Mouse (Mus musculus): Measurements from ENCODE around the gene Fbxo6.
"Not testable (repeated sequence)": the region's sequence is repeated elsewhere in the genome, so short reads cannot be mapped to it uniquely, and the experiment has no call there.

Gene Fbxo6

DNA sequence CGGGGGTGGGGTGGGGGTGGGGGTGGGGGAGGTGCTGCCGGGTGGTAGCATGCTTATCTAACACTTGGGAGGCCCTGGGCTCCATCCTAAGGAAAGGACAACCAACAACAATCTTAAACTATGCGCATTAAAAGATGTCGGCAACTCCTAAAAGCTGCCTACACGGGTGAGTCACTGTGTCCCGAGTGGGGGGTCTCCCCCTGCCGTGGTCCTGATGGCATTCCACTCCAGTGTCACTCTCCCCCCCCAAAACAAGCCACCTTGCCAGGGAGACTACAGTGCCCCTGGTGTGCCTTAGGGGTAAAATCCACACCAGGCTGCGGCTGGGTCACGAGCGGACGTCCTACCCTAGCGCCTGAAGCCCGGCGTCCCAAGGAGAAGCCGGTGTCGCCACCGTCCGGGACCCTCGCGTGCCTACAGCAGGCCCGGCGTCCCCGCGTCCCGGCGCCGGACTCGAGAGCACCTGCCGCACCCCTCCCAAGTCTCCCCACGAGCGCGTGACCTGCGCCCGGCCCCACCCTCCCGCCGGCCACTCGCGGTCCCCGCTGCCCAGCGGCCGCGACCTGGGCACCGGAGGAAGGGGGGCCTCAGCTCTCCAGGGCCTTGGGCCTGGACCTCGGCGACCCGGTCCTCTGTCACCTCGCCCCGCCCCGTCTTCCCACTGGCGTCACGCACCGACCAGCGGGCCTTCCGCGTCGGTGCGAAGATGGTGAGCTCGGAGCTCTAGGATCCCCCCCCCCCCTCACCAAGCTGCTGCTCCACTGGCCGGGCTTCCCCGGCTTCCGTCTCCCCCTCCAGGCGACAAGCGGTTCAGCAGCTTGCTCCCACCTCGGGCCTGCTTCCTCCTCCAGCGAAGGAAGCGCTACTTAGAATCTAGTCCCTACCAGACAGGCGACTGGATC is at the start of gene Fbxo6:
TSS of gene Fbxo6 (minus strand) at position 874 of the 902 bp plus-strand sequence.
- DNase-seq (ENCODE audit: low spot score): peak; percentile 87

DNA sequence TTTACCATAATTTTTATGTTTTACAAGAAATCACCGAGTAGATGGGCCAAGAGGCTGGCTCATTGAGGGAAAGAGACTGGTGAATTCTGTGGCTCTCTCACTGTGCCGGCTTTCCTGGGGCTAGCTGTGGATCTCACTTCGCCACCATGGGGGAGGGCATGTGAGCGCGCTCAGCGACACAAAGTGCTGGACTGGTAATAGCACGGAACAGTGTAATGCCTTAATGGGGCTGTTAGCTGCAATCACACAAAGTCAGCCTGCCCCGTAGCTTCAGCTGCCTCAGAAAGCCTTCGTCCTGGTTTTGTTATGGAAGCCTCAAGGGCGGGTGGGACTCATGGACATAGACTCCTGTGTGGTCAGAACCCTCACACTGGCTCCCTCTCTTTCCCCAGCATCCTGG is 46.8 kb upstream of the Fbxo6 start:
- DNase-seq (ENCODE audit: low spot score): no peak

DNA sequence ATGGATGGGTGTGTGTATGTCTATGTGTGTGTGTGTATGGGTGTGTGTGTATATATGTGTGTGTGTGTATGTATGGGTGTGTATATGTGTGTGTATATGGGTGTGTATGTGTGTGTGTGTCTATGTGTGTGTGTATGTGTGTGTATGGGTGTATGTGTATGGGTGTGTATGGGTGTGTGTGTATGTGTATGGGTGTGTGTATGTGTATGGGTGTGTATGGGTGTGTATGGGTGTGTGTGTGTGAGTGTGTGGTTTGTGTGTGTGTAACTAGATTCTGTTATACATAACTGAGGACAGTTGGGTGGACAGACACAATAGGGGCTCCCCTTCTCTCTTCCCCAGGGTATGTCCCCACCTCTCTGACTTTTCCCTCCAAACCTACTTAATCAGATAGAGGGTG is 42.5 kb upstream of the Fbxo6 start:
- no peak for DNase-seq (ENCODE audit: low spot score)

DNA sequence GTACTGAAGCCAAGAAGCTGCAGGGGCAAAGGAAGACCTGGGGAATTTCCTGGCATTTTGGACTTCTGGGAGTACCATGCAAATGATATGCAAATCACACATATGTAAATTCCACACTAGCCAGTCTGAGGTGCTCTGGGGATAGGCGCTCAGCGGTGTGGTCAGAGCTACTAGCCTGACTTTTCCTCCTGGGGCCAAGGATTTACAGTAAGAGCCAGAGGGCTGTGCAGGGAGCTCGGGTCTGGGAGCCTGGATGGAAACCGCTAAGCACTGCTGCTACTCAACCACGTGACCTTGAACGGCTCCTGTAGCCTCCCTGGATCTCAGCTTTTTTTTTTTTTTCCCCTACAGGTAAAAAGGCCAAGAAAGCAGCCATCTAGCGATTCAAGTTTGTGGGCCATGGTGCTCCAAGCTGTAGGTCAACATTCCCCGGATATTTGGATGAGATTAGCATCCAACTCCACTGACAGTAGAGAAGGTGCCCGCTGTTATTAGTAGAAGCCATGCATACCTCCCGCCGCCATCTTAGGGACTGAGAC is 40.8 kb upstream of the Fbxo6 start:
- no peak for DNase-seq (ENCODE audit: low spot score)

DNA sequence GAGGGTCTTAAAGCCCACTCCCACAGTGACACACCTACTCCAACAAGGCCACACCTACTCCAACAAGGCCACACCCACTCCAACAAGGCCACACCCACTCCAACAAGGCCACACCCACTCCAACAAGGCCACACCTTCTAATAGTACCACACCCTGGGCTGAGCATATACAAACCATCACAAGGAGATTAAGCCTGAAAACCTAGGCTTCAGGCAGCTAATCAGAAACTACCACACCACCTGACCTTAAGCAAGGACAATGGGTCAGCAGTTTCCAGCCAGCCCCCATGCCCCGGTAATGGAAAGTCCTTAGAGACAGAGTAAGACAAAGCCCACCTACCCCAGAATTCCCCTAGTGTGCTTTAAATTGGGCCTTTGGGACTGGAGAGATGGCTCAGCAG is 36.8 kb upstream of the Fbxo6 start:
- DNase-seq (ENCODE audit: low spot score): not testable (repeated sequence)

DNA sequence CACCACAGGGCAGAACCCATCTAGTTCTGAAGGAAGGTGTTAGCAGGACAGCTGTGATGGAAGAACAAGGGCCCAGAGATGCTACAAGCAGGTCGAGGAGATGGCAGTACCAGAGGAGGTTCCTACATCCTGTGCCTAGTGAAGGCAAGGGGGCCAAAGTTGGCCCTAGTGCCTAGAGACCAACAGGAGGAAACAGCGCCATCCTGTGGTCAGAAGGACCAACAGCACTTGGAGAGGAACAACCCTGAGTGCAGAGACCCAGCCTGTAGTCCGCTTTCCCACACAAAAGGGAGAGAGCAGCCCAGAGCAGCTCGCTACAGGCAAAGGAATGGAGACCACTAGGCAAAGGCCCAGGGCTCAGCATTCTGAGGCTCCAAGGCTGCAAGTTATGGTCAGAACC is 33.9 kb upstream of the Fbxo6 start:
- no peak for DNase-seq (ENCODE audit: low spot score)

DNA sequence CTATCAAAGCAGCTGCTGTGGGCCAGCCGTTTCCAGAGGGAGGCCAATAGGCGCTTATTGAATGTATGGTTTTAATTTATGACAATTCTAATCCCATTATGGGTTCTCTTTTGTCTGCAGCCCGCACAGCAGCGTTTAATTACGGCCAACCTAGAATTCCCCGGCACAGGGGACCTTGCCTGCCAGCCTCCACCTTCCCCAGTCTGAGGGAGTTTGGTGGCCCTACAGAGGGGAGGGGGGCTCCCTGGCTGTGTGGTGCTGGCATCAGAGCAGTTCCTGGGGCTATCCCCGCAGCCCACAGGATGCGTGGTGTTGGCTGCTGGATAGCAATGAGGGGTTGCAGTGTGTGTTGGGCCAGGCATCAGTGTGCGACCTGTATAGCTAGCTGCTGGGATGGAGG is 32.6 kb upstream of the Fbxo6 start:
- no peak for DNase-seq (ENCODE audit: low spot score)

DNA sequence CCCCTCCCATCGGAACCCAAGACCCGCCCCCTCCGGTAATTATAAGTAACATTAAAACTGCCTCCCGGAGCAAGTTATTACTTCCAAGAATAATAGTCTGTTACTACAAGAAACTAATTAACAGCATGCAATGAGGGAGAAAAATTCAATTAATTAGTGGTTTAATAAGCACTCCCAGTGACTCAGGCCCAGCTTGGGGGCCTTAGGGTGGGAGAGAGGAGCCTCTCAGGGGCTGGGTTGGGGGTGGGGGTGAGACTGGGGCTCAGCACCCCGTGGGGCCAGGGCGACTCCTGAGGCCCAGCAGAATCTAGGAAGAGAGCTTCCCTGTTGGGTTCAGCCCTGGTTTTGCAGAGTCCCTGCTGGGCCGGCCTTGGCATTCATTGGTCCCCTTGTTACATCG is 30.4 kb upstream of the Fbxo6 start:
- no peak for DNase-seq (ENCODE audit: low spot score)

DNA sequence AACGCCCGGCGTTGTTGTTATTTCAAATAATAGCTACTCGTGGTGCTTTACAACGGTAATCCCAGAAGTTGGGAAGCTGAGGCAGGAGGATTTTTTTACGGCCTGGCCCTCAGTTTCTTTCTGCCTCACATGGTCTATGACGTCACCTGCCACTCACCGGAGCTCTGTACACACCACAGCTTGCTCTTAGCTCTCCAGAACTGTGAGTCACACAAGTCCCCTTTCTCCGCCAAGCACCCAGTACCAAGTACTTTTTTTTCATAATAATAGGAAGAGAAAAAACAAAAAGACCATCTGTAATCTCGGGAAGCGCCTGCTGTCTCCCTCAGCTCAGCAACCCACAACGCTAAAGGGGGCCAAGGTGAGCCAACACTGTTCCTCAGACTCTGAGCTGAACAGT is 29.5 kb upstream of the Fbxo6 start:
- no peak for DNase-seq (ENCODE audit: low spot score)

DNA sequence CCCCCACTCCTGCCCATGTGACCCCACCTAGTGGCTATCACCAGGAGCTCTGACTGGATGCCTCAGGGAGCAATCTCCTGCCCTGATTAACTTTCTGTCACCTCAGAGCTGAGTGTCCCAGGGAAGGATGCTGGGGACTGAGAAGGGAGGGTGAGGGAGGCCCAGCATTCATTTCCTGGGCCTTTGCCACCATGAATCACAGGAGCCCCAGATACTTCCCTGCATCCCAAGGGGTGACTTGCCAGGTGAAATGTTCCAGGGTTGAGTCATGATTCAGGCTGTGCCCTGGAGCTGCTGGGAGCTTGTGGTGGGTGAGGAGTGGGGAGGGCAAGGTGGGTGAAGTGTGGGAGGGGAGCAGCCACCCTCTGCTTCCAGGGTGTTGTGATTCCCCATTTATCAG is 25.8 kb upstream of the Fbxo6 start:
- DNase-seq (ENCODE audit: low spot score): no peak

DNA sequence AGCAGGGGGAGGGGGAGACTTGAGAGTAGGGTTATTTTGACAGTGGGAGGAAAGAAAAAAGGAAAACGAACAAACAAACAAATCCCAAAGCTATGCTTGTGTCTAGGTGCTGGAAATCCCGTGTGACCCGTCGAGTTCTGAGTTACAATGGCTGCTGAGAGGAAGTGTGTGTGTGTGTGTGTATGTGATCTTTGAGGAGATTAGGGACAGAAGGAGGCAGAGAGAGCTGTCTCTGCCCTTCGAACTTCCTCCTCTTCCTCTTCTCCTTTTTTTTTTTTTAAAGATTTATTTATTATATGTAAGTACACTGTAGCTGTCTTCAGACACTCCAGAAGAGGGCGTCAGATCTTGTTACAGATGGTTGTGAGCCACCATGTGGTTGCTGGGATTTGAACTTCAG is 24.7 kb upstream of the Fbxo6 start:
- DNase-seq (ENCODE audit: low spot score): not testable (repeated sequence)

DNA sequence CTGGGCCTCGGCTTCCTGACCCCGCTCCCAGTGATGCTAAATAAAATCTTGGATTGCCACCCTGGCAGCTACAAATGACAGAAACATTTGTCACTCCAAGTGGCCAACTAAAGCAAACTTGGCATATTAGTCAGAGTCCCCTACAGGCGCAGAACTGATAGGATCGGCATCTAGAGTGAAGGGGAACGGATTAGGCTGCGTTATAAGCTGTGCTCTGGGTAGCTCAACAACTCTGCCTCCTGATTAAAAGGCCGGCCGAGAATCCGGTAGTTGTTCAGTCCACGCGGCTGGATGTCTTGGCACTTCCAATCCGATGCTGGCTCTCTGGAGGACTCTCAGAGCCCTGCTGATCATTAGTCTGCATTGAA is 22.5 kb upstream of the Fbxo6 start:
- no peak for DNase-seq (ENCODE audit: low spot score)

DNA sequence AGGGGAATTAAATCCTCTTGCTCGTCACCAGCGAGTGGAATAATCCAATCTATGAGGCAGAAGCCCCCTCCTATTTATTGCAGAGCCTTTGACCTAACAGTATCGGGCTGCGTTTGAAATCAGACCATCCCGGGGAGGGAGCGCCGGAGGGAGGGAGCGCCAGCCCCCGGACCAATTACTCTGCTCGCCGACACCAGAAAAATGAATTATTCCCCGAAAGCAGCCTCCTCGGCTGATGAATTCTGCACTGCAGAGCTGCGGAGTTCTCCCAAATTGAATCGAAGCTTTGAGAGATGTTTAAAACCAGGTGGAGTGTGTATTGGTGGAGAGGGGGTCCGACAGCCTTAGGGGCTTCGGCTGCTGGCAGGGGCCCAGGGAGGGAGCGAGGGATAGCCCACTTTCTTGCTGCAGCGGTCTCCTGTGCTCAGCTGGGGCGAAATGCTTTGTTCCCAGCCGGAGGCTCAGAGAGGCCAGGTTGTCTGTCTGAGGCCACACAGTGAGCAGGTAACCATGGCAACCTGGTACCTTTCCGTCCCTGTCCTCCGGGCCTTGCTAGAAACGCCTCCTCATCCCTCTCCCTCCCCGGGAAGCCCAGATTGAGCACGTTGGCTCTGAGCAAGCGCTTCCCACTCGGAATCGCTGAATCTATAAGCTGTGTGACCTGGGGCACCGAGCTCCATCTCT is 22.0 kb upstream of the Fbxo6 start:
- no peak for DNase-seq (ENCODE audit: low spot score)

DNA sequence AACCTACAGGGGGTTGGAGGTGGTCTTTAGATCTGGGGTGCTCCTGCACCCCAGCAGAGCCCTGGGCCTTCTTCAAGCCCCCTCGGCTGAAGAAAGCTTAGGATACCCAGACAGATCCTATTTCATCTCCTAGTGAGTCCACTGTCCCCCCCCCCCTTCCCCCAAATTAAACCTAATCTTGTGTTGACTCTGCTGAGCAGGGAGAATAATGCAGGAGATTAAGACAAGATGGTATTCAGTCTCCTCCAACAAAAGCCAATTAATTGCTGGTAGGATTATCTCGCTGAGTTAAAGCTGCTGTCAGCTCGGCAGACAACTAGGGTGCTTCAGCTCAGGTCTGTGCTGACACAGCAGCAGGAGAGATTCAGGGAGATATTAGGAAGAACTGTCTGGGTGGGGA is 19.3 kb upstream of the Fbxo6 start:
- DNase-seq (ENCODE audit: low spot score): no peak

DNA sequence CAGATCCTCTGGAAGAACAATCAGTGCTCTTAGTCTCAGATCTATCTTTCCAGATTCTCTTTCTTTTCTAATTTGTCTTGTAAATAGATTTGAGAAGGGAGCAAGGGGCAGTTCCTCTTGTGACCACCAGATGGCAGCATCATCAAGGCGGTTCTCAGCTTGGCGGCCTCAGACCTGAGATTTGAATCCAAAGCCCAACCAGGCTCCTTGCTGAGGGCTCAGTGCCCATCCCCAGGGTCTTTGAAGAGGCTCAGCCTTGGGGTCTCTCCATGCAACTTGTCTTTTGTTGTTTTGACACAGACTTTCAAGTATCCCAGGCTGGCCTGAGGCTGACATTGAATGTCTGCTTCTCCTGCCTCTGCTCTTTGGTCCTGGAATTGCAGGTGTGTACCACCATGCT is 18.9 kb upstream of the Fbxo6 start:
- DNase-seq (ENCODE audit: low spot score): no peak

DNA sequence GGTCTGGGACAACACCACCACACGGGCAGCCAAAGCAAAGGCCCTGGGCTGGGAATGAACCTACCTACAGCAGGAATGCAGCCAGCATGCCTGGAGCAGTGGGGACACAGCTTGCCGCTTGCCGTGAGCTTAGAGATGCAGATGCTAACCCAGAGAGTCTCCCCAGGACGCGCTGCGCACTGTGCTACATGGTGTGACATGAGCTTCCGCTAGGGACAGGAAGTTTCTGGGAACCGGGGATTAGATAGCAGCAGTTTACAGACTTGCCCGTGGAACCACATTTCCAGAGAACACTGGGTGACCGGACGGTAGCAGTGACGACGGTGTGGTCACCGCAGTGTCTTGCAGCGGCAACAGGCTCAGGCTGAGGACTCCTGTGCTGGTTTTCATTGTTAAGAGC is 17.6 kb upstream of the Fbxo6 start:
- no peak for DNase-seq (ENCODE audit: low spot score)

DNA sequence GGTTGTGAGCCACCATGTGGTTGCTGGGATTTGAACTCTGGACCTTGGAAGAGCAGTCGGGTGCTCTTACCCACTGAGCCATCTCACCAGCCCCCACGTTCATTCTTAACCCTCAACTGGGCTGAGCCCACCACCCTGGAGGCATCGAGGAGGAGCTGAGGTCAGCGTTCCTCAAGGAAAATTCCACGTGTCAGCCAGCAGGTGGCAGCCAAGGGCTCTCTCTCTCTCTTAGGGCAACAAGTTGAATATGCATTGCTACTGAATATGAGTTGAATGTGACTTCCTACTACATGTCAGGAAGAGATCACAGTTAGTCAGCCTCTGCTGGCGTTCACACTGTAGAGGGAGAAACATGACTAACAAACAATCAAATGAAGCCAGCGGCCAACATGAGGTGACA is 16.3 kb upstream of the Fbxo6 start:
- DNase-seq (ENCODE audit: low spot score): no peak

DNA sequence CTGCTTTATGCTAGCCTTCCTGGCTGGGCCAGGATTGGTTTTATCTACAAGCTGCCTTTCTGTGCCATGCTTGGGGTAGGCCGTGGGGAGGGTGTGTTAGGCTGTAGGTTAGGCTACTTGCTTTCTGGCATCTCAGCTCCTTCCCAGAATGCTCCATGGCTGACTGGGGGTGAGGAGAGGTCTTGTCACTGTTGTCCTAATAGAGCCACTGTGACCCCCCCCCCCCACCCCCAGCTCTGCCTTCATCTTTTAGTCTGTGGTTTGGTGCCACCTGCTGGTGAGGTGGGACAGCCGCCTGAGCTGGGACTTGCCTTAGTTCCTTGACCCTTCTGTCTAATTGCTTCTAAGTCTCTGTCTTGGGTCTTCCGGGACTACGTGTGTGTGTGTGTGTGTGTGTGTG is 15.0 kb upstream of the Fbxo6 start:
- DNase-seq (ENCODE audit: low spot score): no peak

DNA sequence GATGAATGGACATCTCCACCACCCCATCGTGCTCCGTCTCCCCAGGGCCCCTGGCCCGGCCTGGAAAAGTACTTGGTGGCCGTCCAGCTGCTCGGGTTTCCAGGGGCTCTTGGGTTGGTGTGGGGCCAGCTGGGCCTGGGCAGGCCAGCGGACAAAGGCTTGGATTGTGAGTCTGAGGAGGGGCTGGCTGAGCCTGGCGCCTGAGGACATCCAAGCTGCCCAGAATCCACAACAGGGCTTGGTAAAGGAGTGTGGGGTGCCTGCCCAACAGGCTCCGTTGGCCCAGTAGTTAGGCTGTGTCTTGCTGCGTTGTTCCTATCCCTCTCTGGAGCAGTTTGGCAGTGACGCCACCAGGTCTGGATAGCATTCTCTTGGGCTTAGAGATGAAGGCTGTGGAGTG is 14.5 kb upstream of the Fbxo6 start:
- DNase-seq (ENCODE audit: low spot score): no peak

DNA sequence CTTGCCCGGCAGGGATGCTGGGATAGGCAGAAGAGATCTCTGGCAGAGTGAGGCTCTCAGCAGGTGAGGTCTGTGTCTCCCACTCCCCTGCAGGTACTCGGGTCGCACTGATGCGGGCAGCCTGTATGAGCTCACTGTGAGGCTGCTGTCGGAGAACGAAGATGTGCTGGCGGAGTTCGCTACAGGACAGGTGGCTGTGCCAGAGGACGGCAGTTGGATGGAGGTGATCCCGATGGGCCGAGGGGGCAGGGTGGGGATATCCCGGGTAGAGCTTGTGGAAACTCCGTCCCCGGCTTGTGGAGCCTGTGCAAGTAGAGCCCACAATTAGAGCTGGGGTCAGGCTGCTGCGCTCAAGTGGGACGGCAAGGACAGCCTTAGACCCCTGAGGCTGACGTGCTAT is 13.6 kb upstream of the Fbxo6 start:
- DNase-seq (ENCODE audit: low spot score): no peak

DNA sequence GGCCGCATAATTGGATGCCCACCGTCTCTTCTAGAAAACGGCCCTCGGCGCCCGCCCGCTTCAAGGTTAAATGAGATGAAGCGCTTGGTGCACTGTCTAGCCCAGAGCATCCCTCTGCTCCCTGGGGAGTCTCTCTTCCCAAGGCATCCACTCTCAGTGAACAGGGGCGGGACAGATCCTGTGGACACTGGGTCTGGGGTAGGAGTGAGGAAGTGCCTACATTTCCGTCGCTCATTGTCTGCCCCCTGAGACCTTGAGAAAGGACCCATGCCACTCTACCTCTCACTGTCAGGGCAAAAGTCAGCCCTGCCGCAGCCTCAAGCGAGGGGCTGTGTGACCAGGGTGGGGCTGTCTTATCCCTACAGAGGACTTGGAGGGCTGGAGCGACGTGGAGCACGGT is 12.5 kb upstream of the Fbxo6 start:
- DNase-seq (ENCODE audit: low spot score): no peak

DNA sequence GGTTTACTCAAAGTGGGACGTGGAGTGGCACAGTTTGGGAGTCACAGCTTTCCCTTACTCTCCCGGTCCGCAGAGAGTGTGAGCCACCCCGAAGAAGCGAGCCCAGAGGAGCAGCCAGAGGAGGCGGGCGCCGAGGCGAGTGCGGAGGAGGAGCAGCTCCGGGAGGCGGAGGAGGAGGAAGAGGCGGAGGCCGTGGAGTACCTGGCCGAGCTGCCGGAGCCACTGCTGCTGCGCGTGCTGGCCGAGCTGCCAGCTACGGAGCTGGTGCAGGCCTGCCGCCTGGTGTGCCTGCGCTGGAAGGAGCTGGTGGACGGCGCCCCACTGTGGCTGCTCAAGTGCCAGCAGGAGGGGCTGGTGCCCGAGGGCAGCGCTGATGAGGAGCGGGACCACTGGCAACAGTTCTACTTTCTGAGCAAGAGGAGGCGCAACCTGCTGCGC is 12.1 kb upstream of the Fbxo6 start:
- DNase-seq (ENCODE audit: low spot score): peak; percentile 50
